In genomic region chr19:27606933-27607332, GRCm38 (mm10) we compare ENCODE assay signal across 30 mouse cellular contexts.
"Had no signal": no experiment of that assay in that cellular context is flagged by ENCODE, and none has a peak within 500 bp of the region (broad histone marks: within the 10 kb centered on the region; RNA-seq: fewer than 3 reads in every experiment).

No protein-coding gene starts in this region.

- H3K9ac ChIP-seq: limb, embryonic 12.5 days; limb, embryonic 13.5 days; limb, embryonic 15.5 days; liver, embryonic 13.5 days; liver, embryonic 14.5 days; liver, embryonic 15.5 days; lung, embryonic 14.5 days; lung, embryonic 15.5 days; midbrain, embryonic 12.5 days; midbrain, embryonic 13.5 days; midbrain, embryonic 15.5 days; neural tube, embryonic 12.5 days had no signal

- H3K4me3 ChIP-seq: left cerebral cortex, adult 2 months; limb, embryonic 10.5 days; limb, embryonic 12.5 days; limb, embryonic 13.5 days; limb, embryonic 15.5 days; liver, embryonic 13.5 days; liver, embryonic 15.5 days; lung, embryonic 15.5 days; megakaryocyte, embryonic 14.5 days; midbrain, embryonic 10.5 days; midbrain, embryonic 12.5 days; midbrain, embryonic 13.5 days; midbrain, embryonic 15.5 days; myocyte; neural tube, embryonic 12.5 days had no signal

- H3K36me3 ChIP-seq: limb, embryonic 10.5 days; limb, embryonic 12.5 days; limb, embryonic 13.5 days; limb, embryonic 15.5 days; liver, embryonic 13.5 days; liver, embryonic 15.5 days; lung, embryonic 15.5 days; midbrain, embryonic 10.5 days; midbrain, embryonic 12.5 days; midbrain, embryonic 13.5 days; midbrain, embryonic 15.5 days; neural tube, embryonic 12.5 days had no signal

- H3K4me1 ChIP-seq: limb, embryonic 12.5 days; limb, embryonic 13.5 days; liver, embryonic 13.5 days; liver, embryonic 15.5 days; lung, embryonic 15.5 days; midbrain, embryonic 15.5 days; neural tube, embryonic 12.5 days had no signal

- ATAC-seq: lung, postnatal 0 days; midbrain, embryonic 13.5 days; midbrain, embryonic 15.5 days; midbrain, embryonic 16.5 days had no signal

- H3K9me3 ChIP-seq: limb, embryonic 10.5 days; limb, embryonic 12.5 days; limb, embryonic 13.5 days; limb, embryonic 15.5 days; liver, embryonic 13.5 days; liver, embryonic 15.5 days; lung, embryonic 15.5 days; midbrain, embryonic 10.5 days; midbrain, embryonic 12.5 days; midbrain, embryonic 13.5 days; midbrain, embryonic 15.5 days; neural tube, embryonic 12.5 days had no signal

- DNase-seq: left cerebral cortex, postnatal 4 days; liver, embryonic 13.5 days; lung, adult 18-20 months; lung, adult 2 months; lung, embryonic 14.5 days; lung, postnatal 10 days; lung, postnatal 14 days; lung, postnatal 36 days; lung, postnatal 4 days; midbrain, embryonic 14.5 days had no signal

- H3K4me2 ChIP-seq: limb, embryonic 12.5 days; limb, embryonic 13.5 days; limb, embryonic 15.5 days; liver, embryonic 11.5 days; liver, embryonic 13.5 days; liver, embryonic 15.5 days; lung, embryonic 14.5 days; lung, embryonic 15.5 days; midbrain, embryonic 11.5 days; midbrain, embryonic 12.5 days; midbrain, embryonic 13.5 days; midbrain, embryonic 15.5 days; neural tube, embryonic 12.5 days had no signal

- H3K27me3 ChIP-seq: limb, embryonic 12.5 days; limb, embryonic 13.5 days; limb, embryonic 15.5 days; liver, embryonic 13.5 days; liver, embryonic 15.5 days; lung, embryonic 15.5 days; megakaryocyte, embryonic 14.5 days; midbrain, embryonic 12.5 days; midbrain, embryonic 13.5 days; midbrain, embryonic 15.5 days; neural tube, embryonic 12.5 days had no signal

- H3K27ac ChIP-seq: left cerebral cortex, adult 2 months; limb, embryonic 10.5 days; limb, embryonic 12.5 days; limb, embryonic 13.5 days; limb, embryonic 15.5 days; liver, embryonic 13.5 days; liver, embryonic 14.5 days; liver, embryonic 15.5 days; lung, embryonic 15.5 days; macrophage; midbrain, embryonic 10.5 days; midbrain, embryonic 12.5 days; midbrain, embryonic 13.5 days; midbrain, embryonic 15.5 days; neural tube, embryonic 12.5 days had no signal
